Mouse (Mus musculus) fat pad, adult 2 months (tissue): ENCODE data around the gene Cnot6l.
A peak's percentile ranks its signal among the peaks of the same experiment; 100 is the strongest.

Experiments
- DNase-seq: peaks from one replicate; pipeline ENCODE4 v3.0.0-alpha.2; 2011; ENCODE audit warnings: low read depth, low spot score; ENCODE audit errors: extremely low read depth

The Cnot6l gene

GRCm38 (mm10) chr5:96164021-96164411 lies at the start of gene Cnot6l:
Cnot6l (minus strand) TSS chr5:96164171.
- DNase-seq, result no peak

- DNase-seq, result peak; percentile 50
Observed at GRCm38 (mm10) chr5:96209916-96210583, 46.1 kb upstream of the Cnot6l start.

GRCm38 (mm10) chr5:96209459-96209858 lies 45.5 kb upstream of the Cnot6l start, which contains the start of gene Mrpl1:
Mrpl1 (plus strand) TSS chr5:96209493.
- no peak for DNase-seq

DNA sequence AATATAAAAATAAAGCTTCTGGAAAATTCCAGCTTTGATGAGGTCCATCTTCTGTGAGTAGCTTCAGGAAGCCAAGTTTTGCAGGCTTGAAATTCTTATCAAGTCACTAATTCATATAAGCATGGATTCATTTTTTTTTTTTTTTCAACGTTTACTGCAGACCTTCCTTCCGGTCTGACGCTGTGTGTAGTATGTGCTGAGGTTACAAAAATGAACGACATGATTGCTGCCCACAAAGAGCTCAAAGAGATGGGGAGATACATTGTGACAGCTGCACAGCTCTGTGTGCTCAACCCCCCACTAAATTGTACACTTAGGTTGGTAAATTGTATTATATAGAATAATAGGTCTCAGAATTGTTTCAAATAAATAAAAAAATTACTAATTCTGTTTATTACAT lies 44.6 kb upstream of the Cnot6l start:
- DNase-seq, result no peak

DNA sequence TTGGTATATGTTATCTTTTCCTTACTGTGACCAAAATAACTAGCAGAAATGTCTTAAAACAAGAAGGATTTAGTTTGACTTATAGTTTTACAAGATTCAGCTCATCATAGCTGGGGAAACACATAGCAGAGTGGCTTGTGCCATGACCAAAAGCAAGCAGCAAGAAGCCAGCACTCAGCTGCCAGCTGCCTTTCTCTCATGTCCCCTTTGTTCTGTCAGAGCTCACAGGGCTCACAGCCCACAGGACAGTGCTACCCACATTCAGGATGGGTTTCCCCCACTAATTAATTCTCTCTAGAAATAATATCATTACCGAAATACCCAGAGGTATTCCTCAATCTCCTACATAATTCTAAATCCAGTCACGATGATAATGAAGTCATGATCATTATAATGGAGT lies 43.6 kb upstream of the Cnot6l start:
- no peak for DNase-seq

DNA sequence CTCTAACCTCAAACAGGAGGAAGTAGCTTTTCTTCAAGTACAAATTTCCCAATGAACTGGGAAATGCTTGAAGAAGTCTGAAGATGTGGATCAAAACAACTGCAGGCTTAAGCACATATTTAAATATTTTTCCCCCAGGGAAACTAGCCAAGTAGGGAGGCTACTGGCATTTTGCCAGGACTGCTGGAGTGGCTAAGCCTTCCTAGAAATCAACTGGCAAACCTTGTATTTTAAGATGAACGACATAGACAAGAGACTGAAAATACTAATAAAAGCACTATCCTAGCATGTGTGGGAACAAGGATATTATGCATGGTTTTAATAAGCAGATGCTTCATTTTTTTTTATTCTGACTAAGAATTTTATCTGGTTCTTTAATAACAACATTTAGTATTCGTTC lies 42.9 kb upstream of the Cnot6l start:
- no peak for DNase-seq

- DNase-seq, result no peak
Observed at GRCm38 (mm10) chr5:96201462-96202154, 37.6 kb upstream of the Cnot6l start.

DNA sequence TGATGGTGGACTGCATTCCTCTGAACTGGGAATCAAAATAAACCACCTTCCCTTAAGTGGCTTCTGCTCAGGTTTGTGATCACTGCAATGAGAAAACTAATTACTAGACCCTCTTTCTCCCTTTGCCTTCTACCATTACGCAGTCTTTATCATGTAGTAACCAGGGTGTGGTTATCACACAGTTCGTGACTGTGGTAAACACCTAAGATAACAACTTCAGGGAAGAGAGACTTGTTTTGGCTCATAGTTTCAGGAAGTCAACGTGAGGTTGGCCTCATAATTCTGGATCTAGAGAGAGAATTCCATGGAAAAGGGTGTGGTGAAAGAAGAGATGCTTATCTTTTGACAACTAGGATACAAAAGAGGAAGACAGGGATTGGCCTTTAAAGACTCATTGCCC lies 36.3 kb upstream of the Cnot6l start:
- no peak for DNase-seq

- no peak for DNase-seq
Observed at GRCm38 (mm10) chr5:96198271-96198670, 34.3 kb upstream of the Cnot6l start.

DNA sequence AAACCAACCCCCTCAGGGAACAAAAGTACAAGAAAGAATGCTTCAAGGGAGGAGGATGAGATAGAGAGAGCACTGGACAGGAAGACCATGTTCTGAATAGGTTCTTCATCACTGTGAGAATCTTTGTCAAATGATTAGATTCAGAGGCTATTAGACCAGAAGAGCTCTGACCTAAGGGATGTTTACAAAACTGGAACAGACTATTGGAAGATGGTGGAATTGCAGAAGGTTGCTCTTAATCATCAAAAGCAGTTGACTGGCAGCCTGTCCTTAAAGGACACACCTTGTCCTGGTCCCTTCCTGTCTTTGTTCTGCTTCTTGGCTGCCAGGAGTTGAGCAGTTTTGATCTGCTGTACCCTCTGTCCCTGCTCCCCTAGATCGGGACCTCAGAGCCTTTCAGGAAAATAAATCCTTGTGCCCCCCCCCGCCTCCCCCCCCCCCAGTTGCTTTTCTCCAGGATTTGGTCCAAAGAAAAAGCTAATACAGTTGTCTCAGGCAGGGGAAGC lies 32.6 kb upstream of the Cnot6l start:
- no peak for DNase-seq

- no peak for DNase-seq
Observed at GRCm38 (mm10) chr5:96191251-96191650, 27.3 kb upstream of the Cnot6l start.

DNA sequence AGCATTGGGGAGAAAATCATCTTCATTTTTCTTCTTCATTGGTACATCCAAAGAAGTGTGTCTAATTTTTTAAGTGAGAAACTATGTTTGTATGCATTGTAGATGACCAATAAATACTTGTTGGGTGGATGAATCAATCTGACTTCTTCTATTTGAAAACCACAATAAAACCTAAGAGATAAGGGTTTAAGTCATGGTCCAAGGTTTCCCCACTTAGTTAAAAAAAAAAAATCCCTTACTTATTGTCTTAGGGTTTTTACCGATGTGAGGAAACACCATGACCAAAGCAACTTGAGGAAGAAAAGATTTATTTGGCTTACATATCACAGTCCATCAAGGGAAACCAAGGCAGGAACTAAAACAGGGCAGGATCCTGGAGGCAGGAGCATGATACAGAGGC lies 25.8 kb upstream of the Cnot6l start:
- DNase-seq, result no peak

DNA sequence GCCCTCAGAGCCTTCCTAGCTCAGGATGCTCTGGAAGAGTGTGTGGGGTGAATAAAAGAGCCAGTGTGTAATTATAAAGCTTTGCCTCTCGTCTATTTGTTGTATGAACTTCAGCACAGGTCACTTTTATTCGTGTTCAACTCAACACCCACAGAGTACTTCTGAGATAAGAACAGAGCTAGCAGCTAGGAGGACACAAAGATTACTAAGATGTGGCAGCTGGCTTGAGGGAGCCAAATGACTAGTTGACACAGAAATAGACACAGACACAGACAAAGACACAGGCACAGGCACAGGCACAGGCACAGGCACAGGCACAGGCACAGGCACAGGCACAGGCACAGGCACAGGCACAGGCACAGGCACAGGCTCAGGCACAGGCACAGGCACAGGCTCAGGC lies 20.0 kb upstream of the Cnot6l start:
- DNase-seq, result no peak

GRCm38 (mm10) chr5:96183211-96183610 lies 19.2 kb upstream of the Cnot6l start:
- no peak for DNase-seq

DNA sequence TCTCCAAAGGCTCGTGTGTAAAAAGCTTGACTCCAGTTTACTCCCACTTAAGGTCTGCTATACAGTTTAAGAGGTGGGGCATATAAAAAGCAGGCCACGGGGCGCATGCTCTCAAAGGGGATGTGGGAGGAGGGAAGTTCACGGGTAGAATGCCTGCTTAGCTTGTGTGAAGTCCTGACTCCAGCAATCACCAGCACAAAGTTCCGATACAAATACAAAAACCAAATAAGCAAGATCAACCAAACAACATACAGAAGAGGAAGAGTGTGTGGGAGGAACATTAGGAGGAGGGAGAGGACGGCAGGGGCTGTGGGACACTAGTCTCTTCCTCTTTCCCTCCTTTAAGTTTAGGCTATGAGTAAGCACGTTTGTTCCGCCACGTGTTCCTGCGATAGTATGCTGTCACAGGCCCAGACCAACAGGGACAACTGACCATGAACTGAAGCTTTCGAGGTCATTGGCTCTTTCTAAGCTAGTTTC lies 12.9 kb upstream of the Cnot6l start:
- no peak for DNase-seq

DNA sequence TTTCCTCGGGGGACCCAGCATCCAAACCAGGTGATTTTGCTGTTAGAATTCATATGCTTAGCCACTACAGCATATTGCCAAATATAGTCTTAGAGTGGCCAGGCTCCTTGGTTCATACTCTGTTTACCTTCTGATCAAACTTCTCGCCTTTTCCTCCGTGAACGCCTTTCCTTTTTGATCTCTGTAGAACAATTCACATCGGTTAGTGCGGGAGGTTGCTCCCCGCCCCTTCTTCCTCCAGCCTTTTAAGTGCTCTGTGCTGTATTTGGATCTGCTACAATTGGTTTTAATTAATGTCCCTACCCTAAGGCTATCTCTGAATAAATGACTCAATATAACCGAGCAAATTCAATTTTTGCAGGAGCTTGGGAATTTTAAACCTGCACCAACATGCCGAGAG lies 12.2 kb upstream of the Cnot6l start:
- DNase-seq, result no peak

DNA sequence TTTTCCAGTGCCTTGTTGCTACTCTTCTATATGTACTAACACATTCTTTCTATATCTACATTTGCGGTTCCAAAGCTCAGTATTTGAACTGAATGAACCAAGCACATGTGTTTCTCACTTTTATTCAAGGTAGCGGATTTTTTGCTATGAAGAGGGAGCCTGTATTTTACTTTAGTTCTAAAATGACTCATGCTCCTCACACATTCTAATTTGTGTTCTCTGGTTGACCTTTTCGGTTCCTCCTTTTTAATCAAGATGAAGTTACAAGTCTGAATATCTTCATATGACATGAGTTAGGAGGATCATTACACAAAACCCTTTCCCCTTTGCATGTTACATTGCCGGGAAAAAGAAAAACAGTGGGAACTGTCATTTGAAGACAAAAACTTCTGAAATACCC lies 7.8 kb upstream of the Cnot6l start:
- DNase-seq, result no peak

GRCm38 (mm10) chr5:96170443-96170842 lies 6.5 kb upstream of the Cnot6l start:
- DNase-seq, result no peak

DNA sequence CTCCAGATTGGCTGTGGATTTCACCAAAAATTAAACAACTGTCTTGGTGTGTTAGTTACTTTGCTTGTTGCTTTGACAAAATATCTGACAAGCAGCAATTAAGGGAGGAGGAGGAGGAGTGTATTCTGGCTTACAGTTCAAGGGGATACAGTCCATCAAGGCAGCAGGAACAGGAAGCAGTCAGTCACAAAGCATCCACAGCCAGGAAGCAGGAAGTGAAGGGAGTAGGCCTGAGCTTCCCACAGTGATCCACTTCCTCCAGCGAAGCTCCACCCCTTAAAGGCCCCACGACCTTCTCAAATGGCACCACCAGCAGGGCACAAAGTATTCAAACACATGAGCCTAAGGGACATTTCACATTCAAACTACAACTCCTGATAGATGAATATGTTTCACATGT lies 2.8 kb upstream of the Cnot6l start:
- DNase-seq, result no peak

GRCm38 (mm10) chr5:96163396-96164020 lies 463 bp downstream of the Cnot6l start:
- DNase-seq, result no peak

DNA sequence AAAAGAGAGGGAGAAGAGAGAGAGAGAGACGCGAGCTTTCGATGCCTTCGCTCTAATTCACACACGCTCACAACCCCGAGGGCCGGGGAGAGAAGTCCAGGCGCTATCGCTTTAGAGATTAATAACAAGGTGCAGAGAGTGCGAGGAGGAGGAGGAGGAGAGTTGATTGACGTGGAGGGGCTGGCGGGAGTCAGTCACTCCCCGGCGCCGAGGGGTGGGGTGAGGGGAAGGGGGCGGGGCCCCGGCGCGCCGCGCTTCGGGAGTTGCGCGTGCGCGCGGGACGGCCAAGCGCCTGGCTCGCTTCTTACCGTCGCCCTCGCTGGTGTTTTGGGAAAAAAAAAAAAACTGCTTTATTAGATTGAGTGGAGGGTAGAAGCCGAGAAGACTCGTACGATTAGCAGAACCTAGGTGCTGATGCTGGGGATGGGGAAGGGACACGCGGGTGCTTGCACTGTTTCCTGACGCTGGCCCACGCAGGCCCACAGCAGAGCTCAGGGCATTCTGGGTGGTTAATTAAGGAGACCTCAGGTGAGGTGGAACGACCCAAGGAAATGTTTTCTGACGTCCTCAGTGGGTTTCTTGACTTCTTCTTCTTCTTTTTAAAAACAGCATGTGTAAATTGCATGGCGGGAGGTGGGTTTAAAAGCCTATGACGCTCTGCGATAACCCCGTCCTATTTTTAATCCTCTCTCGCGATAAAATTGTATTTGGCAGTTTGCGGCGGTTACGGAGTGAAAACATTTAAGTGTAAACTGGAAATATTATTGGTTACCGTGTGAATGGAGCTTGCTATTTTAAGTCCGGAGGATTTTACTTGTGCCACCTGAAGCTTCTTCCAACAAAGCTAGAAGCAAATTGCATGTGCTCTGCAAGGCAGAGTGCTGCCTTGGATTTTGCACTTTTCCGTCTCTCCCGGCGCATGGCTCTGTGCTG lies 1.3 kb downstream of the Cnot6l start:
- DNase-seq, result peak; percentile 23
